Mouse (Mus musculus): ENCODE measurements around the gene Prkab2. TPM values are rescaled to one million over a fixed set of nuclear protein-coding genes. Genes with fewer than 3 reads are reported as not detected.

The Prkab2 gene
- polyA plus RNA-seq, 1 experiment = 2.8 TPM

Other genes starting within 250 kb of the Prkab2 start
- gene Olfr1402, start 236.2 kb upstream of the Prkab2 start, polyA plus RNA-seq (2012; rRNA removed) = not detected in 2 replicates
- gene Chd1l, start 48.0 kb upstream of the Prkab2 start, polyA plus RNA-seq (2012; rRNA removed) = 5.4 and 6.4 TPM in 2 replicates
- 24.1 and 58.0 TPM in 2 replicates for gene Fmo5, start 29.4 kb upstream of the Prkab2 start, polyA plus RNA-seq (2012; rRNA removed)
- gene Gm17651, start 16.5 kb downstream of the Prkab2 start, polyA plus RNA-seq (2012; rRNA removed) = not detected in 2 replicates
- 17.0 and 22.9 TPM in 2 replicates for gene Pde4dip, start 230.5 kb downstream of the Prkab2 start, polyA plus RNA-seq (2012; rRNA removed)
- 32.2 and 46.1 TPM in 2 replicates for gene Sec22b, start 243.0 kb downstream of the Prkab2 start, polyA plus RNA-seq (2012; rRNA removed)

All from large intestine, adult 2 months (tissue).